Mouse (Mus musculus) MEL (cell line): ENCODE results near the gene Pomgnt1.
A peak's percentile ranks its signal among the peaks of the same experiment; 100 is the strongest.

Experiments used
- CHD1 ChIP-seq: IDR thresholded peaks from 2 replicates; pipeline ENCODE4 v1.6.1; 2012; ENCODE audit warnings: low read depth, mild to moderate bottlenecking, inconsistent platforms, low read length, improper control_type of control experiment
- CTCF ChIP-seq, 3 experiments: IDR thresholded peaks in 2 of 3; conservative IDR thresholded peaks in 1 of 3; 2 replicates each; pipeline ENCODE4 v1.5.1; 2011 to 2012; ENCODE audit warnings: low read length in 3 of 3, low read depth in 2 of 3, mild to moderate bottlenecking in 2 of 3, improper control_type of control experiment in 1 of 3, inconsistent platforms in 1 of 3, mixed read lengths in 1 of 3, moderate library complexity in 1 of 3; ENCODE audit not compliant: control insufficient read depth in 1 of 3, insufficient read depth in 1 of 3, poor library complexity in 1 of 3, severe bottlenecking in 1 of 3
- E2F4 ChIP-seq: IDR thresholded peaks from 2 replicates; pipeline ENCODE4 v1.6.1; 2011; ENCODE audit warnings: low read depth, low read length, improper control_type of control experiment, borderline replicate concordance
- ELF1 ChIP-seq: IDR thresholded peaks from 2 replicates; pipeline ENCODE4 v1.6.1; 2014; ENCODE audit warnings: low read depth, mild to moderate bottlenecking, inconsistent platforms, low read length, improper control_type of control experiment, moderate library complexity
- JUND ChIP-seq: IDR thresholded peaks from 2 replicates; pipeline ENCODE4 v1.6.1; 2011; ENCODE audit warnings: low read depth, mild to moderate bottlenecking, improper control_type of control experiment, low read length
- MXI1 ChIP-seq: IDR thresholded peaks from 2 replicates; pipeline ENCODE4 v1.6.1; 2011; ENCODE audit warnings: mild to moderate bottlenecking, low read depth, low read length, improper control_type of control experiment
- POLR2A ChIP-seq, 2 experiments: IDR thresholded peaks; 2 replicates each; pipeline ENCODE4 v1.6.1; 2011 to 2012; ENCODE audit warnings: low read length in 2 of 2, mild to moderate bottlenecking in 2 of 2, control low read depth in 1 of 2, improper control_type of control experiment in 1 of 2, low read depth in 1 of 2, moderate library complexity in 1 of 2; ENCODE audit not compliant: control insufficient read depth in 1 of 2, insufficient read depth in 1 of 2, poor library complexity in 1 of 2
- POLR2AphosphoS5 ChIP-seq: IDR thresholded peaks from 2 replicates; pipeline ENCODE4 v1.6.1; 2012; ENCODE audit warnings: low read depth, borderline replicate concordance, mild to moderate bottlenecking, inconsistent platforms, low read length, moderate library complexity, mixed read lengths
- TBP ChIP-seq: IDR thresholded peaks from 2 replicates; pipeline ENCODE4 v1.8.0; 2011; ENCODE audit warnings: low read depth, low read length, improper control_type of control experiment
- TCF12 ChIP-seq: IDR thresholded peaks from 2 replicates; pipeline ENCODE4 v1.6.1; 2014; ENCODE audit warnings: low read depth, mild to moderate bottlenecking, inconsistent platforms, low read length, improper control_type of control experiment, moderate library complexity
- ZC3H11A ChIP-seq: IDR thresholded peaks from 2 replicates; pipeline ENCODE4 v1.6.1; 2012; ENCODE audit warnings: low read depth, mild to moderate bottlenecking, inconsistent platforms, low read length, improper control_type of control experiment

DNA sequence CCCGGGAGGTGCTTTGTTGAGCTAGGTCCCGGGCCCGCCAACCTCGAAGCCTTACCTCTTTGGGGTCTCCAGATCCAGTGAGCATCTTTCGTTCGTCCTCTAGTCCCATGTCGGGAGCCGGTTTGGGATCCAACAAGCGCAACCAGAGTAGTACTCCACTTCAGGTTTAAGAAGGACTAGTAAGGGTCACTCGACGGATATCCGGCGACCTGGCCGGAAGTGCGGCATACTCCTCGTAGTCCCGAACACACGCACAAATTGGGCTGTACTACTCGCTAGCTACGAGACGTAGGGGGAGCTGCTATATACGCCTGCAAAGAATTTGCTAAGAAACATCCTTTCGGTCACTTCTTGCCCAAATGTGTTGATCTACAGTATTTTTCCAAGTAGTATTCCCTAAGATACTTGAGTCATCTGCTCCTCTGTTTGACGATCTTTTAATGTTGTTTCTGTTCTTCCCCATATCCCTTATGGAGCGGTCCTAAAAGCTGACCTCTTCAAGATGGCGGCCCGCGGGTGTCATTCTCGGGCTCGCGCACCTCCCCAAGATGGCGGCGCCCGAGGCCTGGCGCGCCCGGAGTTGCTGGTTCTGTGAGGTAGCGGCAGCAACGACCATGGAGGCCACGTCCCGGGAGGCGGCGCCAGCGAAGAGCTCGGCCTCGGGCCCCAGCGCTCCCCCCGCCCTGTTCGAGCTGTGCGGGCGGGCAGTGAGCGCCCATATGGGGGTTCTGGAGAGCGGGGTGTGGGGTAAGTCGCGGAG lies 48.6 kb upstream of the Pomgnt1 start, which contains the start of the genes Uqcrh and Lrrc41:
- TF ChIP-seq POLR2AphosphoS5 (no peak), MXI1 (peak; percentile 74), E2F4 (no peak), CTCF (IDR thresholded peaks at IDR 0.05 in 2 of 3, conservative IDR thresholded peaks at IDR 0.05 in 1 of 3; ENCODE audit: control insufficient read depth in 1 of 3, insufficient read depth in 1 of 3, low read depth in 2 of 3, low read length in 3 of 3, poor library complexity in 1 of 3, severe bottlenecking in 1 of 3) (peak in 1 of 3 experiments; percentile 5; a peak in 1 of 6 replicates), TCF12 (peak; percentile 81), JUND (no peak), POLR2A (IDR thresholded peaks at IDR 0.05; ENCODE audit: control insufficient read depth in 1 of 2, insufficient read depth in 1 of 2, low read depth in 1 of 2, low read length in 2 of 2, poor library complexity in 1 of 2) (peak; percentile 94 to 95), ZC3H11A (no peak), CHD1 (peak; percentile 100), ELF1 (peak; percentile 52; the same call in 1 of the 2 replicates), TBP (peak; percentile 88)
